23 mouse cellular contexts compared by ENCODE assay signal in the genomic region with DNA sequence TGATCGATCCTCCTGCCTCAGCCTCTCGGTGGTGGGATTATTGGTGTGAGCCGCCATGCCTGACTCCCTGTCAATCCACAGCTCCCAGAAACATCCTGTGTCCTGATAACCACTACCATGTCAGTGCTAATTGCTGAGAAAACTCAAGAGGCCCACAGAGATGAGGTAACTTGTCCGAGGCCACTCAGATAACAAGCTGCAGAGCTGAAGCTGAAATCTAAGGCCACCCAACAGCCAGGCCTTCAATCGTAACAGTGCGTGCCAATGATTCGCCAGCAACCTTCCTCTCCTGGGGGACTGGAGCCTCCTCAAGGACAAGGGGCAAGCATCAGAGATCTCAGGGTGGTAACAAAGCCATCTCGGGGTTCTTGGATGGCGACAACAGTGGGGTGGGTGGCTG. TPM values are rescaled to one million over a fixed set of nuclear protein-coding genes. Genes with fewer than 3 reads are reported as not detected.
DNase-seq lines count a peak whose midpoint lies in the region; ATAC-seq and TF ChIP-seq lines count a peak whose summit lies in the region.
"Had no signal": no experiment of that assay in that cellular context is flagged by ENCODE, and none has a peak within 500 bp of the region (broad histone marks: within the 10 kb centered on the region; RNA-seq: fewer than 3 reads in every experiment).

No protein-coding gene starts in this region.

- TF ChIP-seq CTCF in intestine, postnatal 0 days (IDR thresholded peaks at IDR 0.05; ENCODE audit: low read depth) = no peak
- TF ChIP-seq CTCF in forebrain, postnatal 0 days (IDR thresholded peaks at IDR 0.05; ENCODE audit: low read depth) = no peak

- no peak overlapping the region for H3K4me3 ChIP-seq in intestine, postnatal 0 days (ENCODE audit: low read depth, low read length)
- H3K4me3 ChIP-seq in intestine, embryonic 15.5 days (replicated peaks) = no peak overlapping the region
- no peak overlapping the region for H3K4me3 ChIP-seq in forebrain, postnatal 0 days (ENCODE audit: low read depth, low read length)
- H3K4me3 ChIP-seq: embryonic facial prominence, embryonic 13.5 days; embryonic facial prominence, embryonic 15.5 days; erythroblast, embryonic 14.5 days; forebrain, embryonic 10.5 days; forebrain, embryonic 12.5 days had no signal

- ATAC-seq in intestine, postnatal 0 days = no peak
- no peak for ATAC-seq in intestine, embryonic 15.5 days
- ATAC-seq in forebrain, postnatal 0 days = no peak
- ATAC-seq: forebrain, embryonic 14.5 days; forebrain, embryonic 16.5 days had no signal

- no peak overlapping the region for H3K4me2 ChIP-seq in intestine, postnatal 0 days (replicated peaks; ENCODE audit: low read depth)
- H3K4me2 ChIP-seq in intestine, embryonic 15.5 days (replicated peaks) = no peak overlapping the region
- no peak overlapping the region for H3K4me2 ChIP-seq in forebrain, postnatal 0 days (ENCODE audit: low read depth)
- H3K4me2 ChIP-seq: embryonic facial prominence, embryonic 13.5 days; embryonic facial prominence, embryonic 15.5 days; forebrain, embryonic 12.5 days had no signal

- H3K27me3 ChIP-seq in intestine, postnatal 0 days (replicated peaks; ENCODE audit: control insufficient read depth, insufficient read depth, low read length) = no peaks in the 10 kb centered on the region
- no peaks in the 10 kb centered on the region for H3K27me3 ChIP-seq in intestine, embryonic 15.5 days (replicated peaks)
- no peaks in the 10 kb centered on the region for H3K27me3 ChIP-seq in forebrain, postnatal 0 days (ENCODE audit: insufficient read depth, low read length)
- H3K27me3 ChIP-seq: embryonic facial prominence, embryonic 13.5 days; embryonic facial prominence, embryonic 15.5 days; forebrain, embryonic 12.5 days had no signal

- H3K9ac ChIP-seq in intestine, postnatal 0 days (ENCODE audit: low read depth, low read length) = no peak overlapping the region
- H3K9ac ChIP-seq in intestine, embryonic 15.5 days = no peak overlapping the region
- no peak overlapping the region for H3K9ac ChIP-seq in forebrain, postnatal 0 days
- H3K9ac ChIP-seq: embryonic facial prominence, embryonic 13.5 days; embryonic facial prominence, embryonic 15.5 days; forebrain, embryonic 12.5 days had no signal

- 72% methylated on average over 9 of the region's 9 CpGs for WGBS in intestine, postnatal 0 days
- WGBS in intestine, embryonic 15.5 days = 89% methylated on average over 9 of the region's 9 CpGs
- WGBS in forebrain, postnatal 0 days = 95% methylated on average over 9 of the region's 9 CpGs

- peak overlapping the region; percentile 0; the same call in 1 of the 2 replicates for H3K27ac ChIP-seq in intestine, postnatal 0 days (ENCODE audit: low read depth, low read length)
- H3K27ac ChIP-seq in intestine, embryonic 15.5 days = no peak overlapping the region
- H3K27ac ChIP-seq in forebrain, postnatal 0 days (ENCODE audit: low read depth, low read length) = no peak overlapping the region
- H3K27ac ChIP-seq: embryonic facial prominence, embryonic 15.5 days; forebrain, embryonic 10.5 days; forebrain, embryonic 12.5 days had no signal

- no peaks in the 10 kb centered on the region for H3K9me3 ChIP-seq in intestine, postnatal 0 days (ENCODE audit: control insufficient read depth)
- H3K9me3 ChIP-seq in intestine, embryonic 15.5 days = no peaks in the 10 kb centered on the region
- H3K9me3 ChIP-seq in forebrain, postnatal 0 days (ENCODE audit: low read length) = no peaks in the 10 kb centered on the region
- H3K9me3 ChIP-seq: embryonic facial prominence, embryonic 13.5 days; embryonic facial prominence, embryonic 15.5 days; forebrain, embryonic 10.5 days; forebrain, embryonic 12.5 days had no signal

- H3K36me3 ChIP-seq in intestine, postnatal 0 days (ENCODE audit: control insufficient read depth, insufficient read depth) = peaks cover 77% of the 10 kb centered on the region; the same call in 1 of the 2 replicates
- peaks cover 51% of the 10 kb centered on the region for H3K36me3 ChIP-seq in intestine, embryonic 15.5 days
- peaks cover 87% of the 10 kb centered on the region for H3K36me3 ChIP-seq in forebrain, postnatal 0 days (ENCODE audit: insufficient read depth)

- DNase-seq in adrenal gland, adult 2 months = peak; percentile 50
- DNase-seq in adrenal gland, postnatal 4 days (ENCODE audit: low spot score in 2 of 2) = no peak
- DNase-seq in adrenal gland, postnatal 10 days = peak; percentile 56
- peak; percentile 79 for DNase-seq in adrenal gland, postnatal 14 days
- DNase-seq in forebrain, postnatal 0 days = no peak
- DNase-seq: cerebellum, adult 11 months; cerebellum, adult 18-20 months; cerebellum, adult 8-10 months; cerebellum, adult 9-11 months; cerebellum, postnatal 14 days; cerebellum, postnatal 36 days; embryo, embryonic 11 days had no signal

- H3K4me1 ChIP-seq in intestine, postnatal 0 days (replicated peaks; ENCODE audit: control insufficient read depth, insufficient read depth, low read length) = no peaks in the 10 kb centered on the region
- 0 out of 2 replicates have a peak, but pooled peaks cover 3% of the 10 kb centered on the region for H3K4me1 ChIP-seq in intestine, embryonic 15.5 days (replicated peaks)
- H3K4me1 ChIP-seq in forebrain, postnatal 0 days (ENCODE audit: insufficient read depth) = no peaks in the 10 kb centered on the region
- H3K4me1 ChIP-seq: embryonic facial prominence, embryonic 13.5 days; forebrain, embryonic 12.5 days had no signal

RNA-seq across cellular contexts. Expression of a gene that starts 39.7 kb away (rescaled TPM):
- total RNA-seq in adrenal gland, adult 2 months (2021) = 100 to 1,000 TPM; 138 to 196 TPM
- 197 and 201 TPM in 2 replicates for polyA plus RNA-seq in adrenal gland, adult 2 months (2012; rRNA removed)
- total RNA-seq in adrenal gland, postnatal 4 days (2021) = 100 to 1,000 TPM; 283 to 301 TPM
- polyA plus RNA-seq in intestine, postnatal 0 days (2015; fragmentation: Nextera tagmentation; extraction: Ambion mirVana) = 28.9 and 33.4 TPM in 2 replicates
- 67.2 and 77.1 TPM in 2 replicates for polyA plus RNA-seq in intestine, embryonic 15.5 days (2015; fragmentation: Nextera tagmentation; extraction: Ambion mirVana)
- total RNA-seq in adrenal gland, postnatal 10 days (2021) = 100 to 1,000 TPM; 170 to 208 TPM
- 138 and 201 TPM in 2 replicates for total RNA-seq in adrenal gland, postnatal 14 days (2021)
- total RNA-seq in forebrain, postnatal 0 days (2014; rRNA removed) = 183 and 228 TPM in 2 replicates
- polyA plus RNA-seq in forebrain, postnatal 0 days (2015; fragmentation: Nextera tagmentation; extraction: Ambion mirVana) = 42.2 and 70.4 TPM in 2 replicates

RNA-seq across cellular contexts. Expression of a gene that starts 46.9 kb away (rescaled TPM):
- total RNA-seq in adrenal gland, adult 2 months (2021) = 10 to 100 TPM in 1 of 2 experiments, 1 to 10 TPM in 1; 5.0 to 11.7 TPM
- 7.4 and 7.8 TPM in 2 replicates for polyA plus RNA-seq in adrenal gland, adult 2 months (2012; rRNA removed)
- total RNA-seq in adrenal gland, postnatal 4 days (2021) = 10 to 100 TPM; 13.6 to 14.0 TPM
- 2.9 and 4.5 TPM in 2 replicates for polyA plus RNA-seq in intestine, postnatal 0 days (2015; fragmentation: Nextera tagmentation; extraction: Ambion mirVana)
- polyA plus RNA-seq in intestine, embryonic 15.5 days (2015; fragmentation: Nextera tagmentation; extraction: Ambion mirVana) = 4.9 and 5.7 TPM in 2 replicates
- total RNA-seq in adrenal gland, postnatal 10 days (2021) = 1 to 10 TPM; 5.3 TPM
- total RNA-seq in adrenal gland, postnatal 14 days (2021) = 7.4 and 8.0 TPM in 2 replicates
- total RNA-seq in forebrain, postnatal 0 days (2014; rRNA removed) = 2.1 and 2.2 TPM in 2 replicates
- 19.9 and 22.6 TPM in 2 replicates for polyA plus RNA-seq in forebrain, postnatal 0 days (2015; fragmentation: Nextera tagmentation; extraction: Ambion mirVana)
- total RNA-seq: common myeloid progenitor, adult 5-6 weeks; MEL had no signal
- polyA plus RNA-seq: erythroblast, embryonic 14.5 days had no signal

RNA-seq across cellular contexts. Expression of a gene that starts 59.0 kb away (rescaled TPM):
- 10 to 100 TPM; 43.3 to 48.8 TPM for total RNA-seq in adrenal gland, adult 2 months (2021)
- polyA plus RNA-seq in adrenal gland, adult 2 months (2012; rRNA removed) = 84.2 and 106 TPM in 2 replicates
- total RNA-seq in adrenal gland, postnatal 4 days (2021) = 10 to 100 TPM; 66.7 to 69.4 TPM
- 26.2 and 26.7 TPM in 2 replicates for polyA plus RNA-seq in intestine, postnatal 0 days (2015; fragmentation: Nextera tagmentation; extraction: Ambion mirVana)
- polyA plus RNA-seq in intestine, embryonic 15.5 days (2015; fragmentation: Nextera tagmentation; extraction: Ambion mirVana) = 147 and 149 TPM in 2 replicates
- total RNA-seq in adrenal gland, postnatal 10 days (2021) = 10 to 100 TPM; 56.1 to 57.7 TPM
- 50.9 and 57.3 TPM in 2 replicates for total RNA-seq in adrenal gland, postnatal 14 days (2021)
- 31.5 and 43.8 TPM in 2 replicates for total RNA-seq in forebrain, postnatal 0 days (2014; rRNA removed)
- 39.0 and 39.9 TPM in 2 replicates for polyA plus RNA-seq in forebrain, postnatal 0 days (2015; fragmentation: Nextera tagmentation; extraction: Ambion mirVana)

Comparison
In these comparisons a context has a peak if more than half of its experiments do, and no peak if none do; other contexts are left out.
1. DNase-seq: peak in adrenal gland, adult 2 months (single experiment), adrenal gland, postnatal 10 days (single experiment) and adrenal gland, postnatal 14 days (single experiment); none in adrenal gland, postnatal 4 days (0 of 2) and forebrain, postnatal 0 days (single experiment).